Mouse (Mus musculus) v-Abl transformed pro-B cells (cell line): ENCODE measurements around the gene Usp30.

Source experiments
- in situ Hi-C, 2 experiments: fragments of 400-800 bp; cut with MboI; formaldehyde crosslinking; loops; one replicate each; pipeline ENCODE4 v1.15.1; 2025; ENCODE audit not compliant: unreplicated experiment in 2 of 2

Usp30 gene

GRCm38 (mm10) chr5:114065161-114065560 lies at the start of gene Usp30:
Gene Usp30, plus strand, starts transcription at chr5:114065461.
- in situ Hi-C loops, result no loop called here

DNA sequence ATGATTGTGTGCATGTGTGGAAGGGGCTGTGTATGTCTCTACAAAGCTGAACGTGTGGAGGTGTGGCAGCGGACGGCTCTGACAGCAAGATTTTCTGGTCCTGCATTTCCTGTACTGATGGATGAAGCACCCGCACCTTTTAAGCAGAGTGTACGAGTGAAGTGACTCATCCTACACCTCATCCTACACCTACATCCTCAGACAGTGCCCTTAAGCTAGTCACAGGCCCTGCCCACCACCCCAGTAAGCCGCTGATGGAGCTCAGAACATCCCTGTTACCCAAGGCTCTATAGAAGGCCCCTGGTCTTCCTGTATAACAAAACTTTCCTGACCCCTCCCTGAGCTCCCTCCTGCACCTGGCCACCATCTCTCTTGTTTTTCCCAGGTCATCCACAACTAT lies 40.9 kb upstream of the Usp30 start:
- in situ Hi-C loops, result no loop called here

- in situ Hi-C loops, result loop anchor here in 1 of 2 experiments (25.0 kb wide), 2 partner anchors 663 to 838 kb away; partner anchors contain the start of gene Aym1
These were observed 40.4 kb upstream of the Usp30 start for GRCm38 (mm10) chr5:114024885-114025284.

DNA sequence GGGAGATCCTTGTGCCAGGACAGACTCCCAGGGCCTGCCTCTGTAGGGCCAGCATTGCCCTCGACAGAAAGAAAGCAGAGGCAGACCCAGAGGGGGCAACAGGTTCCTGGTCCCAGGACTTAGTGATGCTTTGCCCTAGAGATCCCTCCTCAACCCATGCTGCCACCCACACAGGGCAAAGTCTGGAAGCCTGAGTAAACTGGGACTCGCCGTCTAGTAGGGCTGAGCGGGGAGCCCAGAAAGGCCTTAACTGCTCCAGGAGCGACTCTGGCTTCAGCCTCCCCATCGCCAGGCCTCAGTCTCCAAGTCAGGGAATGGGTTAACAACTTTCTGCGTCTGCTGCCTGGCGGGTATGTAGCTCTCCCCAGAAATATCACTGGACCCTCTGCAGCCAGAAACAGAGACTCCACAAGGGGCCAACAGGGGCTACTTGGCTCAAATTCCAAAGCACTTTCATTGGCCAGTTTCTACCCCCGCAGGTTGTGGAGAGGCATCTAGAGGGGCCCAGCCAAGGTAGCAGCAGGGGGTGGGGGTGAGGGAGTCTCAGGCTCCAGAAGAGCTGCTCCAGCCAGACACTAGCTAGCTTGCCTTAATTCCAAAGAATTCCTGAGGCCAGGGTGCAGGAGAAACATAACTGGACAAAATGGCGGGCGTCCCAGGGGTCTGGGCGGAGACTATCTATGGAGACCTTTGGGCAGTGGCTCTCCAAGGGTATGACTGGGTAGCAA lies 37.9 kb upstream of the Usp30 start:
- in situ Hi-C loops, result loop anchor here in 1 of 2 experiments (25.0 kb wide), 2 partner anchors 665 to 840 kb away; partner anchors contain the start of gene Aym1

DNA sequence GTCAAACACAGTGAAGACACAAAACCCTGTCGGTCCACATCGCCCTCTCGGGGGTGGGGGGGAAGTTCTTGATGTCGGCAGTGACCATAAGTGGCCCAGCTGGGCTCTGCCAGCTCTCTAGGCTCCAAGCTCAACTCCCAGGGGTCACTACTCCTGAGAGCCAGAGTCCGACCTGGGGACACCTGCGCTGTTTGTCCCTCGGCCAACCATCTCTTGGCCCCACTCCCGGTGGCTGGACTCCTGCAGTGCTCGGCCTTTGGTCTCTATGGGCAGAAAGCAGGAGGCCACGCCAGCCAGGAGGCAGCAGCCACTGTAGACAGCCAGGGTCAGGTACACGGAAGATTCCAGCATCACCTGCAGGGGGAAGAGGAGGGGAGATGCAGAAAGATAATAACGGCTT lies 37.1 kb upstream of the Usp30 start:
- in situ Hi-C loops, result loop anchor here in 1 of 2 experiments (25.0 kb wide), 2 partner anchors 666 to 841 kb away; partner anchors contain the start of gene Aym1

GRCm38 (mm10) chr5:114030652-114031051 lies 34.6 kb upstream of the Usp30 start:
- in situ Hi-C loops, result loop anchor here in 1 of 2 experiments (25.0 kb wide), 2 partner anchors 668 to 843 kb away; partner anchors contain the start of gene Aym1

DNA sequence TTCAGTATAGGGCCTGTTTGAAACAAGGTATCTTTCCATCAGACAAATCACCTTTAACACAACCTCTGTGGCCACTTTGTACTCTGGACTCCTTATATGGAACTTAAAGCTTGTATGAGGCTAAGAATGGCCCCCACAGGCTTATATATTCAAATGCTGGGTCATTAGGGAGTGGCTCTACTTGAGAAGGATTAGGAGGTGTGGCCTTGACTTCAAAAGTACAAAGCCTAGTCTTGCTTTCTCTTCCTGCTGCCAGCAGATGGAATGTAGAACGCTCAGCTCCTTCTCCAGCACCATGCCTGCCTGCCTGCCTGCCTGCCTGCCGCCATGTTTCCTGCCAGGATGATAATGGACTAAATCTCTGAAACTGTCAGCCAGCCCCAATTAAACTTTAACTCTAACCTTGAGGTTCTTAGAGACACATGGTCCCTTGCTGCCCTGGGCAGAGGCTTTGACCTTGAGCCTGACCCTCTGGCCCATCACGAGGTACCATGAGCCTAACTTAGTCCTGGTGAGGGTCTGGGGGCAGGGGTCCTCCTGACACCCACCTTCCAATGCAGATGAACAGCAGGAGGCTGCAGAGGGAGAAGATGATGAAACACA lies 33.0 kb upstream of the Usp30 start:
- in situ Hi-C loops, result loop anchor here in 1 of 2 experiments (25.0 kb wide), 2 partner anchors 670 to 845 kb away; partner anchors contain the start of gene Aym1

GRCm38 (mm10) chr5:114034393-114034792 lies 30.9 kb upstream of the Usp30 start:
- in situ Hi-C loops, result loop anchor here in 1 of 2 experiments (25.0 kb wide), 2 partner anchors 672 to 847 kb away; partner anchors contain the start of gene Aym1

DNA sequence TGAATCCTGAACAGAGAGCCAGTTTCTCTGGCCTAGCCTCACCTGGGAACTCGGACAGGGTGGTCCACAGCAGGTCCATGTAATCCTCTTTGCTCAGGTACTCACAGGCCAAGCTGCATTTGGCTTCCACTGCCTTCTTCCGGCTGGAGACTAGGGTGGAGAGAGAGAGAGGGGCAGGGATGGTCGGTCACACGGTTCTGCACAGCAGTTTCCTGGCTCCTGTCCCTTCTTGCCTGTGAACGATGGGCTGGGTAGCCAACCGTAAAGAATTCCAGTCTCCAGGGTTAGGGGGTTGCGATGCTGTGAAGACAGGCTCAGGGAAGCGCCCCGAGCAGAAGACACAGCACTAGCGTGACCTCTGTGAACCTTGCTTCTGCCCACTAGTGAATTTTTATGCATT lies 30.1 kb upstream of the Usp30 start:
- in situ Hi-C loops, result loop anchor here in 1 of 2 experiments (25.0 kb wide), 2 partner anchors 673 to 848 kb away; partner anchors contain the start of gene Aym1

DNA sequence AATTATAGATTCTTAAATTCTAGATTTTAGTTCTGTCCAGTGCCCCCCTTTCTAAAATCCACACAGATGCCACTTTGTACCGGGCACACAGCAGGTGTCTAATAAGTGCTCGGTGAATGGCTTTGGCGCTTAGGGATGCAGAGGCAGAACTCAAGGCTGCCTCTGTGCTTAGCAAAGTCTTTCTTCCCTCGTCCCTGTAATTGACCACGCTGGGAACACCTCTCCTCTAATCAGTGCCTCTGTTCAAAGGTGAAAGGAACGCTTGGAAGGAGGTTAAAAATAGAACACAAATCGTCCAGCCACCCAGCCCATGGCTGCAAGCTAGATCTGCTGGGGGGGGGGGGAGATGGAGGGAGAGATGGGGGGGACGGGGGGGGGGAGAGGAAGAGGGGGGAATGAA lies 24.8 kb upstream of the Usp30 start:
- in situ Hi-C loops, result loop anchor here (5.0 to 25.0 kb wide), 4 partner anchors 83 to 853 kb away; partner anchors contain the start of gene Aym1 (in 1 of the 2)

- in situ Hi-C loops, result loop anchor here (5.0 to 25.0 kb wide), 4 partner anchors 84 to 854 kb away; partner anchors contain the start of gene Aym1 (in 1 of the 2)
These were observed 24.4 kb upstream of the Usp30 start for GRCm38 (mm10) chr5:114040911-114041310.

DNA sequence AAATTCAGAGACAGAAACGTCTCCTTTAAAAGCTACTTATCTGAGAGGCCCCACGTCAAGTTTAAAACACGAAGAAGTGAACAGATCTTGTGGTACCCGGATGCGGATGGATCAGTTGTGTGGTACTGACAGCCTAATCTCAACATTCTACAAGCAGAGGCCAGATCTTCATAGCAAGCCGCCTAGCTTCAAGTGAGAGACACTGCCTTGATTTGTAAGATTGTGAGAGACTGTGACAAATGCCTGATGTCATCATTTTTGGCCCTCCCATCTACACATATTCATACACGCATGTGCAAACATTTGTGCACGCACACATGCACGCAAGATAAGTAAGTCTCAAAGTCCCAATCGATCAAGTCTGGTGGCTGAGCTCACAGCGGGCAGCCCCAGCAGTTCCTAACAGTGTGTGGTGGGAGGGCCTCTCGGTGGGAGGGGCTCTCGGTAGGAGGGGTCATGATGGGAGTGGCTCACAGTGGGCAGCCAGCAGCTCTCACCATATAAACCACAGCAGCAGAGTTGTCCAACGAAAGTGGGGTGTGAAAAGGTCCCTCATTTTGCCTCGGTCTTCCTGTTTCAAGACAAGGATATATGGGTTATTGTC lies 23.8 kb upstream of the Usp30 start:
- in situ Hi-C loops, result loop anchor here (5.0 to 25.0 kb wide), 4 partner anchors 84 to 854 kb away; partner anchors contain the start of gene Aym1 (in 1 of the 2)

- in situ Hi-C loops, result loop anchor here (5.0 to 25.0 kb wide), 4 partner anchors 86 to 856 kb away; partner anchors contain the start of gene Aym1 (in 1 of the 2)
These were observed 21.5 kb upstream of the Usp30 start for GRCm38 (mm10) chr5:114043800-114044199.

DNA sequence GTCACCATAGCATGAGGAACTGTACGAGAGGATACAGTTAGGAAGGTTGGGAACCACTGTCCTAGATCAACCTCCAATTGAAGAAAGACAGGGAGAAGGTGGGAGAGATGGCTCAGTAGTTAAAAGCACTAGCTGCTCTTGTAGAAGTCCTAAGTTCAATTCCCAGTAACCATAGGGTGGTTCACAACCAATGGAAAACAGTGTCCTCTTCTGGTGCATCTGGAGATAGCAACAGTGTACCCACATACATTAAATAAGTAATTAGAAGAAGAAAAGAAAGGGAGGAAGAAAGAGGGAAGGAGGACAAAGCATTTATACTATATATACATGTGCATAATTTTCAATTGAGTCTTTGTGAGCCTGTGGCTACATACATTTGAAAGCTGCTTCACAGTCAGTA lies 20.1 kb upstream of the Usp30 start:
- in situ Hi-C loops, result loop anchor here (5.0 to 25.0 kb wide), 6 partner anchors 88 to 858 kb away; partner anchors contain the start of gene Aym1 (in 1 of the 2)

- in situ Hi-C loops, result loop anchor here (5.0 to 25.0 kb wide), 6 partner anchors 89 to 859 kb away; partner anchors contain the start of gene Aym1 (in 1 of the 2)
These were observed 19.1 kb upstream of the Usp30 start for GRCm38 (mm10) chr5:114046151-114046550.

- in situ Hi-C loops, result loop anchor here (5.0 to 25.0 kb wide), 6 partner anchors 89 to 859 kb away; partner anchors contain the start of gene Aym1 (in 1 of the 2)
These were observed 18.7 kb upstream of the Usp30 start for GRCm38 (mm10) chr5:114046604-114047003.

DNA sequence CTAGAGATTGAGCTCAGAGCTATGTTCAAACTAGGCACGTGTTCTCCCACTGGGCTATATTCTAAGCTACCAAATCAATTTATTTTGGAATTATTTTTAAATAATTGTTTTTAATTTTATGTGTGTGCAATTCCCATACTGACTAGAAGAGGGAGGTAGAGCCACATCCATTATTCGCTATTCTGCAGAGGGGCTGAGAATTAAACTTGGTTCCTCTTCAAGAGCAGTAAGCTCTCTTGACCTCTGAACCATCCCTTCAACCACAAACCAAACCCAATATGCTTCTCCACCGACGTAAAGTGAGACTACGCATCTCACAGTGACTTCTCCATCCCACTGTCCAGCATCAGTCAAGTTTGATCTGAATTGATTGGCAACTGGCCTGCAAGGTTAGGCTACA lies 18.1 kb upstream of the Usp30 start:
- in situ Hi-C loops, result loop anchor here (5.0 to 25.0 kb wide), 6 partner anchors 90 to 860 kb away; partner anchors contain the start of gene Aym1 (in 1 of the 2)

DNA sequence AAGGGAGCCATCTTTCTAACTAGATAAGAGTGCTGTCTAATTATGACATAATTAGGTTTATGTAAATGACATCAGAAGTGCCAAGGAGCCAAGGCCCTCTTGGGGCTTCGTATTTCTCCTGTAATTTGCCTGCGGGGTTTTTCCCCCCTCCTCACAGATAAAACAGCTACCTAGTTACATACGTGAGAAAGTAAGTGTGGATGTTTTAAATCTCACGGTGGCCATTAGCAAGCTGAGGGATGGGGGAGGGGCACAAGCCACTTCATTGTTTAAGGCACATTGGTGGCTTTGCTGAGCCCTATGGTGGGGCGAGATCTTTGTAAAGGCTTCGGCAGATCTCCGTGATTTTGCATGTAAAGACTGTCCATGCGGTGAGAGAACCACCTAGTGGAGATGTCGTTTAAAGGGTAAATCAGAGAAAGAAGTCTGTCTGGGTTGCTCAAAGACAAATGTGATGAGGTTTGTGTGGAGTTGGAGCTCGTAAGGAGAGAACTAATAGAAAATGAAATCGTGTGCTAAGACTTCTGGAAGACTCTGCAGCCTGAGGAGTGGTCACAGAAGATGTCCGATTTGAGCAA lies 16.4 kb upstream of the Usp30 start:
- in situ Hi-C loops, result loop anchor here (5.0 to 25.0 kb wide), 6 partner anchors 92 to 862 kb away; partner anchors contain the start of gene Aym1 (in 1 of the 2)

DNA sequence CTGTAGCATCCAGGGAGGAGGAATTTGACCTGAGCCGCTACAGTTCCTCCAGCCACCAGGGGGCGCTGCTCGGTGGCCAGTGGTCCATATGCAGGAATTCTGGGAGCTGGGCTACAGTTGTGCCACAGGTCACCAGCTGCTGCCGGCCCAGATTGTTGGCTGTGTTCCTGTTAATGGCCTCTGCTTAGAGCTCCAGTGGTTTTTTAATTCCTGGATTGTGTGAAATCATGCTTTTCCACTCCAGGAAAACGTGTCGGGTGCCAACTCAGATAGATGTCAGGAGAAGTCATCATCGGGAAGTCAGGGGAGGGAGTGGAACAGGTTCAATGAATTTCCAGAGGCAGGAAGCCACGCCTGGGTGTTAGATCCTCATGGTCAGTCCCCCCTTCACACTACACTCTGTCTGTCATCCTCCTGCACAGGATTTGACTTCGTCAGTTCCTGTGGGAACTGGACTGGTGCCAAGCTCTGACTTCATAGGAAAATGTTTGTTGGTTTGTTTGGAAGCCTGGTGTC lies 13.0 kb upstream of the Usp30 start:
- in situ Hi-C loops, result loop anchor here (5.0 to 10.0 kb wide), 2 partner anchors 252 to 255 kb away; no protein-coding TSS in a partner anchor
